24 mouse cellular contexts compared by ENCODE assay signal in the genomic region with DNA sequence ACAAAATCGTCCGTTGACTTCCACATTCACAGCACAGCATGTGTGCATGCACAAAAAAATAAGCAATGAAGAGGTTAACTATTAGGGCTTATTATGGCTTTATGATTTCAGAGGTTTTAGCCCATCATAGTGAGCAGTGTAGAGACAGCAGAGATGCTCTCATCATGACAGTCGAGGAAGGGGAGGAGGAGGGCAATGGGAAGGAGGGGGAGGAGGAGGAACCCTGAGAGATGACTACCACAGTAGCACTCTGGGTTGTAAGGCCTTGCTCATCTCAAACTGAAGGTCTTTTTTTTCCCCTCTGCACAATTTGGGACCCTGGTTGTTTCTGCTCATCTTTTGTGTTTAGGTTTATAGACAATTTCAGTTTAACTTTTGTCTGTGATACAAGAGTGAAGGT. TPM values are rescaled to one million over a fixed set of nuclear protein-coding genes. Genes with fewer than 3 reads are reported as not detected.
A peak's percentile ranks its signal among the peaks of the same experiment; 100 is the strongest.
DNase-seq lines count a peak whose midpoint lies in the region; ATAC-seq lines count a peak whose summit lies in the region.
"Had no signal": no experiment of that assay in that cellular context is flagged by ENCODE, and none has a peak within 500 bp of the region (broad histone marks: within the 10 kb centered on the region; RNA-seq: fewer than 3 reads in every experiment).

No protein-coding gene starts in this region.

- ATAC-seq in midbrain, embryonic 14.5 days (ENCODE audit: low FRiP score, low TSS enrichment): no peak
- ATAC-seq: forebrain, embryonic 14.5 days; forebrain, embryonic 16.5 days; Patski had no signal

- no peaks in the 10 kb centered on the region for H3K27me3 ChIP-seq in midbrain, embryonic 14.5 days (ENCODE audit: control insufficient read depth, insufficient read depth, low read length)
- H3K27me3 ChIP-seq: embryonic facial prominence, embryonic 13.5 days; embryonic facial prominence, embryonic 15.5 days; forebrain, embryonic 12.5 days; Patski had no signal

- no peak overlapping the region for H3K9ac ChIP-seq in midbrain, embryonic 14.5 days (replicated peaks; ENCODE audit: low read length)
- H3K9ac ChIP-seq: embryonic facial prominence, embryonic 13.5 days; embryonic facial prominence, embryonic 15.5 days; forebrain, embryonic 12.5 days had no signal

- no peaks in the 10 kb centered on the region for H3K36me3 ChIP-seq in midbrain, embryonic 14.5 days (ENCODE audit: control insufficient read depth, insufficient read depth, low read length)
- H3K36me3 ChIP-seq: embryonic facial prominence, embryonic 13.5 days; embryonic facial prominence, embryonic 15.5 days; G1E had no signal

- H3K4me2 ChIP-seq in midbrain, embryonic 14.5 days (ENCODE audit: low read length): no peak overlapping the region
- H3K4me2 ChIP-seq: embryonic facial prominence, embryonic 13.5 days; embryonic facial prominence, embryonic 15.5 days; forebrain, embryonic 12.5 days had no signal

- no peak overlapping the region for H3K27ac ChIP-seq in midbrain, embryonic 14.5 days (replicated peaks; ENCODE audit: low read depth, low read length)
- H3K27ac ChIP-seq: embryonic facial prominence, embryonic 13.5 days; embryonic facial prominence, embryonic 15.5 days; forebrain, embryonic 10.5 days; forebrain, embryonic 12.5 days had no signal

- H3K4me3 ChIP-seq in midbrain, embryonic 14.5 days (replicated peaks; ENCODE audit: low read depth, low read length): no peak overlapping the region
- H3K4me3 ChIP-seq: embryonic facial prominence, embryonic 13.5 days; embryonic facial prominence, embryonic 15.5 days; erythroblast, embryonic 14.5 days; forebrain, embryonic 10.5 days; forebrain, embryonic 12.5 days had no signal

- peak; percentile 22 for DNase-seq in thymus, postnatal 0 days (ENCODE audit: low spot score)
- no peak for DNase-seq in thymus, postnatal 10 days (ENCODE audit: low spot score in 2 of 2)
- DNase-seq in 416B (ENCODE audit: low read depth): peak; percentile 14
- DNase-seq in T-cell, adult 2 months (ENCODE audit: low spot score): peak; percentile 30
- no peak for DNase-seq in lung, postnatal 36 days
- no peak for DNase-seq in midbrain, embryonic 14.5 days
- DNase-seq: adrenal gland, postnatal 10 days; adrenal gland, postnatal 25 days; cerebellum, adult 11 months; cerebellum, adult 18-20 months; cerebellum, adult 8-10 months; cerebellum, adult 9-11 months; cerebellum, postnatal 14 days; cerebellum, postnatal 36 days; embryo, embryonic 11 days had no signal

- WGBS in midbrain, embryonic 14.5 days: 77% methylated on average over 3 of the region's 3 CpGs

- no peaks in the 10 kb centered on the region for H3K9me3 ChIP-seq in midbrain, embryonic 14.5 days (ENCODE audit: control insufficient read depth, low read length)
- H3K9me3 ChIP-seq: embryonic facial prominence, embryonic 13.5 days; embryonic facial prominence, embryonic 15.5 days had no signal

- H3K4me1 ChIP-seq in midbrain, embryonic 14.5 days (ENCODE audit: control insufficient read depth, insufficient read depth, low read length): peaks cover 8% of the 10 kb centered on the region; the same call in 1 of the 2 replicates
- H3K4me1 ChIP-seq: embryonic facial prominence, embryonic 13.5 days; embryonic facial prominence, embryonic 15.5 days; forebrain, embryonic 10.5 days; forebrain, embryonic 12.5 days had no signal

RNA-seq across cellular contexts. Expression of a gene that starts 42.3 kb away (rescaled TPM):
- polyA plus RNA-seq in thymus, postnatal 0 days (2015; fragmentation: Nextera tagmentation; extraction: Ambion mirVana): 5.2 and 7.5 TPM in 2 replicates
- 52.7 and 66.1 TPM in 2 replicates for polyA plus RNA-seq in midbrain, embryonic 14.5 days (2014; fragmentation: Nextera tagmentation; extraction: Ambion mirVana)
- polyA plus RNA-seq: G1E had no signal

Comparison
In these comparisons a context has a peak if more than half of its experiments do, and no peak if none do; other contexts are left out.
1. DNase-seq: peak in thymus, postnatal 0 days (single experiment), 416B (single experiment) and T-cell, adult 2 months (single experiment); none in thymus, postnatal 10 days (0 of 2), lung, postnatal 36 days (single experiment) and midbrain, embryonic 14.5 days (single experiment).